Mouse (Mus musculus) midbrain, embryonic 11.5 days (tissue): Measurements from ENCODE around the gene Tsfm. TPM values are rescaled to one million over a fixed set of nuclear protein-coding genes. Genes with fewer than 3 reads are reported as not detected.

Experiments
- ATAC-seq: fragments of 200-750 bp; cut with Nextera tagmentation; 2 replicates; pipeline ENCODE4 v1.8.0; 2017; ENCODE audit warnings: moderate TSS enrichment, moderate library complexity; ENCODE audit not compliant: low FRiP score
- DNase-seq: peaks from one replicate; pipeline ENCODE4 v3.0.0; 2015; ENCODE audit warnings: low spot score; ENCODE audit errors: missing footprints
- H3K27ac ChIP-seq: fragments of 300-500 bp; sonication (generic); 2 replicates; pipeline ENCODE4 v1.5.1; 2014; ENCODE audit warnings: low read depth, low read length
- H3K27me3 ChIP-seq: fragments of 300-500 bp; sonication (generic); 2 replicates; pipeline ENCODE4 v1.6.1; 2014; ENCODE audit warnings: mild to moderate bottlenecking, low read length, moderate library complexity, mixed read lengths; ENCODE audit not compliant: control insufficient read depth, insufficient read depth
- H3K36me3 ChIP-seq: fragments of 300-500 bp; sonication (generic); 2 replicates; pipeline ENCODE4 v1.6.1; 2014; ENCODE audit warnings: mild to moderate bottlenecking, low read length, moderate library complexity, mixed read lengths; ENCODE audit not compliant: control insufficient read depth, insufficient read depth
- H3K4me1 ChIP-seq: fragments of 300-500 bp; sonication (generic); 2 replicates; pipeline ENCODE4 v1.6.1; 2014; ENCODE audit warnings: low read length; ENCODE audit not compliant: control insufficient read depth, insufficient read depth
- H3K4me2 ChIP-seq: fragments of 300-500 bp; sonication (generic); 2 replicates; pipeline ENCODE4 v1.6.1; 2014; ENCODE audit warnings: mild to moderate bottlenecking, moderate library complexity
- H3K4me3 ChIP-seq: fragments of 300-500 bp; sonication (generic); 2 replicates; pipeline ENCODE4 v1.5.1; 2014; ENCODE audit warnings: low read depth, low read length
- H3K9ac ChIP-seq: fragments of 300-500 bp; sonication (generic); 2 replicates; pipeline ENCODE4 v1.6.1; 2014; ENCODE audit warnings: low read length
- H3K9me3 ChIP-seq: fragments of 300-500 bp; sonication (generic); 2 replicates; pipeline ENCODE4 v1.6.1; 2016; ENCODE audit warnings: low read length; ENCODE audit not compliant: control insufficient read depth
- WGBS: fragments of 180-500 bp; shearing (Covaris S2); extraction: QIAGEN DNeasy Blood & Tissue Kit; methylation state at CpG from one replicate; pipeline ENCODE4 v1.1.7; 2014; 5-methylcytosine and 5-hydroxymethylcytosine counted together
- polyA plus RNA-seq: library from polyadenylated mRNA; unstranded; fragments of >200 nt; fragmentation: Nextera tagmentation; extraction: Ambion mirVana; gene quantifications from 2 replicates; pipeline ENCODE4 v1.2.1, GENCODE M21; 2014

Gene Tsfm
- polyA plus RNA-seq, 1 experiment from 2014 or later: 80.7 TPM

DNA sequence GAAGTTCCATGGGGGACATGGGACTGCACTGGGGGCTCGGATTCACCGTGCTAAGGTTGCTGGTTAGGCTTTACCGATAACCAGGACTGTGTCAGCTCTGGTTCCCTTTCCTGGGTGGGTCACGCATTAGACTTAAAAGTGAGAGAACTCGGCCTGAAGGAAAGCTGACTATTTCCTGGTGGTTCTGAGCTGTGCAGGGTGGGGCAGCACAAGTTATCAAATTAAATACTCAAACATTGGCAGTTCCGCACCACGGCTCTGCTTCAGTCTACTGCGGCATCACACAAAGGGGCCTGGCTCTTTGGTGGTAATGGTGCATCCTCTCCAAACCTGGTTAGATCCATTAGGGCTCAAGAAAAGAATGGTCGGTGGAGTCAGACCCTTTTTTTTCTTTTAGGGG lies 29.3 kb downstream of the Tsfm start:
- DNase-seq (no peak), ATAC-seq (no peak)
- Histone ChIP-seq H3K4me3 (no peak overlapping the region), H3K27me3 (no peaks in the 10 kb centered on the region), H3K9ac (no peak overlapping the region), H3K4me1 (no peaks in the 10 kb centered on the region), H3K36me3 (peaks cover 8% of the 10 kb centered on the region), H3K9me3 (no peaks in the 10 kb centered on the region), H3K4me2 (no peak overlapping the region), H3K27ac (no peak overlapping the region)
- 91% methylated on average over 9 of the region's 9 CpGs for WGBS

GRCm38 (mm10) chr10:127000529-127000928 lies 30.1 kb downstream of the Tsfm start, which contains the start of gene Avil:
Gene Avil (plus strand): TSS chr10:127000709.
- H3K27me3 ChIP-seq: no peaks in the 10 kb centered on the region
- H3K9me3 ChIP-seq: no peaks in the 10 kb centered on the region
- DNase-seq (no peak), ATAC-seq (no peak)
- no peak within 1 kb of the TSS for H3K27ac ChIP-seq
- H3K36me3 ChIP-seq: peaks cover 8% of the 10 kb centered on the region
- WGBS: 91% methylated on average over 5 of the region's 5 CpGs
- no peaks in the 10 kb centered on the region for H3K4me1 ChIP-seq
- no peak within 1 kb of the TSS for H3K4me3 ChIP-seq
- no peak within 1 kb of the TSS for H3K4me2 ChIP-seq
- H3K9ac ChIP-seq: no peak within 1 kb of the TSS

GRCm38 (mm10) chr10:126997340-126998113 lies 33.1 kb downstream of the Tsfm start:
- 82% methylated on average over 13 of the region's 13 CpGs for WGBS
- Histone ChIP-seq H3K27me3 (no peaks in the 10 kb centered on the region), H3K36me3 (peaks cover 19% of the 10 kb centered on the region), H3K4me1 (no peaks in the 10 kb centered on the region), H3K27ac (no peak overlapping the region), H3K4me2 (no peak overlapping the region), H3K4me3 (no peak overlapping the region), H3K9me3 (no peaks in the 10 kb centered on the region), H3K9ac (no peak overlapping the region)
- DNase-seq (no peak), ATAC-seq (no peak)

DNA sequence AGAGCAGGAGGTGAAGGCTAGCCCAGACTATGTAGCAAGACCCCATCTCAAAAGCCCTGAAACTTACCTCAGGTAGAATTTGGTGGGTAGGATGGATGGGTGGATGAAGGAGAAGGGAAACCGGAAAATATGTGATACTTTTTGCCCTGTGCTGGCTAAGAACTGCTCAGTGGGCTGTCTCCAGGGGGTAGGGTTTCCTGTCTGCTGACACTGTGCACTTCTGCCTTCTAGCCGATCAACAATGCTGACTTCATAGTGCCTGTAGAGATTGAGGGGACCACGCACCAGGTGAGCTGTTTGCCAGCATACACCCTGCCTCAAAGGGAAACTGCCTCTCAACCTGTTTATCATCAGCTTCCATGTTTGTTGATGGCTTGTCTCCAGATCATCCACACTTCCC lies 37.0 kb downstream of the Tsfm start:
- no peak overlapping the region for H3K4me3 ChIP-seq
- H3K27me3 ChIP-seq: no peaks in the 10 kb centered on the region
- peaks cover 2% of the 10 kb centered on the region; the same call in 1 of the 2 replicates for H3K4me1 ChIP-seq
- no peak overlapping the region for H3K9ac ChIP-seq
- H3K27ac ChIP-seq: no peak overlapping the region
- H3K36me3 ChIP-seq: peaks cover 14% of the 10 kb centered on the region
- WGBS: 96% methylated on average over 3 of the region's 3 CpGs
- H3K9me3 ChIP-seq: no peaks in the 10 kb centered on the region
- no peak for DNase-seq
- ATAC-seq: no peak
- no peak overlapping the region for H3K4me2 ChIP-seq

- no peak overlapping the region for H3K4me3 ChIP-seq
- no peak for ATAC-seq
- H3K9ac ChIP-seq: no peak overlapping the region
- DNase-seq: no peak
- H3K4me2 ChIP-seq: no peak overlapping the region
- H3K4me1 ChIP-seq: peaks cover 15% of the 10 kb centered on the region
- H3K27ac ChIP-seq: no peak overlapping the region
- no peaks in the 10 kb centered on the region for H3K9me3 ChIP-seq
- no peaks in the 10 kb centered on the region for H3K27me3 ChIP-seq
- WGBS: 81% methylated on average over 3 of the region's 3 CpGs
- H3K36me3 ChIP-seq: peaks cover 12% of the 10 kb centered on the region
Measured at GRCm38 (mm10) chr10:126991676-126992075, 39.0 kb downstream of the Tsfm start.

- no peak overlapping the region for H3K4me3 ChIP-seq
- ATAC-seq: peak; percentile 82
- WGBS: 64% methylated on average over 7 of the region's 7 CpGs
- no peaks in the 10 kb centered on the region for H3K27me3 ChIP-seq
- H3K4me1 ChIP-seq: peaks cover 19% of the 10 kb centered on the region
- H3K9me3 ChIP-seq: no peaks in the 10 kb centered on the region
- no peak overlapping the region for H3K4me2 ChIP-seq
- DNase-seq: peak; percentile 98
- H3K9ac ChIP-seq: no peak overlapping the region
- peaks cover 12% of the 10 kb centered on the region for H3K36me3 ChIP-seq
- H3K27ac ChIP-seq: no peak overlapping the region
Measured at GRCm38 (mm10) chr10:126990313-126991056, 40.2 kb downstream of the Tsfm start.

- no peak overlapping the region for H3K9ac ChIP-seq
- H3K27ac ChIP-seq: no peak overlapping the region
- no peaks in the 10 kb centered on the region for H3K9me3 ChIP-seq
- 74% methylated on average over 5 of the region's 5 CpGs for WGBS
- ATAC-seq (no peak), DNase-seq (no peak)
- H3K4me2 ChIP-seq: no peak overlapping the region
- no peak overlapping the region for H3K4me3 ChIP-seq
- peaks cover 6% of the 10 kb centered on the region for H3K36me3 ChIP-seq
- H3K4me1 ChIP-seq: peaks cover 28% of the 10 kb centered on the region
- no peaks in the 10 kb centered on the region for H3K27me3 ChIP-seq
Measured at GRCm38 (mm10) chr10:126988513-126989165, 42.0 kb downstream of the Tsfm start.

DNA sequence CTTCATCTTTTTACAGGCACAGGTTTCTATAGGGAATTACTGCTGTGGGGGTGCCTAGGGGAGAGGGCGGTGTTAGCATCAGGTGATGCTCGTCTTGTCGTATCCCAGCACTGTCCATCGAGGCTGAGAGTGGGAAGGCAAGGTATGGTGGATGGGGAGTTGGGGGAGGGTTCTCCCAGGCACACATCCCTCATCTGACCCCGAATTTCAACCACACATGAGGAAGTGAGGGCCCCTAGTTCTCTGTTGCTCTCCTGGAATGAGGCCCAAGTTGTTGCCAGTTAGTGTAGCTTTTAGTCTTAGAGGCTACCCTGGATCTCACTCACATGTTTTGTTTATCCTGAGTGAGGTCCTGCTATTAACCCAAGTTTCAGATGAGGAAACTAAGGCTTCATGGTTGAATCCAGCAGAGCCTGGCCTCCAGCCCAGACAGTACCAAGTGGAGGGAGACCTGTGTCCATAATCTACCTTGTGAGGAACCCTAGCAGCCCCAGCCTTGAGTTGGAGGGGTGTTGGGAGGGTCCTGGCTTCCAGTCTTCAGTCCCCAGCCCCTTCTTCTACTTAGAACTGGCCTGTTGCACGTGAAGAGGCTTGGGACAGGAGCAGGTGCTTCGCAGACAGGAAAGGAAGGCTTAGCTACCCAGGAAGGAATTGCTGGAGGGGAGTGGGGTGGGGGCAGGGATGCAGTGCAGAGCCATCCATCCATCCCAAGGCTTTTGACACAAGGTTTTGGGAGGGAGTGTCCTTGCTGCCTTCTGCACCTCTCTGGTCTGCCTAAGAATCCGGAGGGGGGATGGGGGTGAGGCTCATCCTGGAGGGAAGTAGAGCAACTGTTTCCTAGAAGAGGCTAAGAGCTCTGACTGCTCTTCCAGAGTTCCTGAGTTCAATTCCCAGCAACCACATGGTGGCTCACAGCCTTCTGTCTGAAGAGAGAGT lies 43.2 kb downstream of the Tsfm start:
- Histone ChIP-seq H3K4me2 (no peak overlapping the region), H3K9me3 (no peaks in the 10 kb centered on the region), H3K27ac (no peak overlapping the region), H3K4me3 (no peak overlapping the region), H3K36me3 (no peaks in the 10 kb centered on the region), H3K27me3 (no peaks in the 10 kb centered on the region), H3K9ac (peak overlapping the region; percentile 16; the same call in 1 of the 2 replicates), H3K4me1 (peaks cover 40% of the 10 kb centered on the region)
- DNase-seq (no peak), ATAC-seq (no peak)
- 58% methylated on average over 8 of the region's 8 CpGs for WGBS
